18 mouse cellular contexts compared by ENCODE assay signal in genomic region chr19:41514836-41515235, GRCm38 (mm10). TPM values are rescaled to one million over a fixed set of nuclear protein-coding genes. Genes with fewer than 3 reads are reported as not detected.
DNase-seq lines count a peak whose midpoint lies in the region; ATAC-seq and TF ChIP-seq lines count a peak whose summit lies in the region.
"Had no signal": no experiment of that assay in that cellular context is flagged by ENCODE, and none has a peak within 500 bp of the region (broad histone marks: within the 10 kb centered on the region; RNA-seq: fewer than 3 reads in every experiment).

No protein-coding gene starts in this region.

- H3K36me3 ChIP-seq in forebrain, postnatal 0 days (ENCODE audit: insufficient read depth) = no peaks in the 10 kb centered on the region
- H3K36me3 ChIP-seq: embryonic facial prominence, embryonic 10.5 days; liver, embryonic 15.5 days had no signal

- ATAC-seq in forebrain, postnatal 0 days = no peak
- ATAC-seq: forebrain, embryonic 14.5 days had no signal

- no peaks in the 10 kb centered on the region for H3K4me1 ChIP-seq in forebrain, postnatal 0 days (ENCODE audit: insufficient read depth)
- H3K4me1 ChIP-seq: embryonic facial prominence, embryonic 10.5 days had no signal

- H3K27ac ChIP-seq in forebrain, postnatal 0 days (ENCODE audit: low read depth, low read length) = no peak overlapping the region
- H3K27ac ChIP-seq: embryonic facial prominence, embryonic 10.5 days; hindbrain, embryonic 14.5 days; kidney, postnatal 0 days; liver, embryonic 15.5 days had no signal

- no peak overlapping the region for H3K4me3 ChIP-seq in forebrain, postnatal 0 days (ENCODE audit: low read depth, low read length)
- H3K4me3 ChIP-seq: embryonic facial prominence, embryonic 10.5 days; erythroblast, embryonic 14.5 days; liver, embryonic 15.5 days had no signal

- TF ChIP-seq CTCF in forebrain, postnatal 0 days (IDR thresholded peaks at IDR 0.05; ENCODE audit: low read depth) = no peak

- DNase-seq in cerebellum, adult 11-12 months = peak; percentile 23
- no peak for DNase-seq in cerebellum, postnatal 4 days (ENCODE audit: low spot score in 2 of 2)
- peak; percentile 9 to 20 for DNase-seq in heart, adult 9 months (ENCODE audit: low spot score in 2 of 2)
- DNase-seq in heart, postnatal 36 days = no peak
- DNase-seq in brain, adult 2 months (ENCODE audit: low read depth, low spot score) = peak; percentile 67
- peak; percentile 6 to 45 for DNase-seq in cerebellum, postnatal 14 days
- no peak for DNase-seq in ovary, adult 18-20 months (ENCODE audit: low spot score)
- no peak for DNase-seq in forebrain, postnatal 0 days
- DNase-seq: kidney, adult 11 months; left cerebral cortex, postnatal 4 days; lung, postnatal 14 days; thymus, postnatal 36 days had no signal

- WGBS in forebrain, postnatal 0 days = 89% methylated on average over 1 of the region's 1 CpGs

- H3K27me3 ChIP-seq in forebrain, postnatal 0 days (ENCODE audit: insufficient read depth, low read length) = no peaks in the 10 kb centered on the region
- H3K27me3 ChIP-seq: liver, embryonic 15.5 days had no signal

- intact Hi-C loops in heart, postnatal 36 days (cut with DNase I) = no loop called here

- no peaks in the 10 kb centered on the region for H3K9me3 ChIP-seq in forebrain, postnatal 0 days (ENCODE audit: low read length)
- H3K9me3 ChIP-seq: embryonic facial prominence, embryonic 10.5 days; liver, embryonic 15.5 days had no signal

- H3K9ac ChIP-seq in forebrain, postnatal 0 days = no peak overlapping the region
- H3K9ac ChIP-seq: hindbrain, embryonic 14.5 days; liver, embryonic 15.5 days had no signal

- no peak overlapping the region for H3K4me2 ChIP-seq in forebrain, postnatal 0 days (ENCODE audit: low read depth)
- H3K4me2 ChIP-seq: hindbrain, embryonic 14.5 days; liver, embryonic 15.5 days had no signal

RNA-seq across cellular contexts. Expression of gene Lcor, which starts 32.4 kb away (rescaled TPM):
- total RNA-seq in heart, postnatal 36 days (2021) = 10 to 100 TPM; 11.4 to 11.7 TPM
- total RNA-seq in forebrain, postnatal 0 days (2014; rRNA removed) = 16.6 and 21.7 TPM in 2 replicates
- 7.5 and 12.2 TPM in 2 replicates for polyA plus RNA-seq in forebrain, postnatal 0 days (2015; fragmentation: Nextera tagmentation; extraction: Ambion mirVana)

Comparison
In these comparisons a context has a peak if more than half of its experiments do, and no peak if none do; other contexts are left out.
1. DNase-seq: peak in cerebellum, adult 11-12 months (single experiment), heart, adult 9 months (2 of 2), brain, adult 2 months (single experiment) and cerebellum, postnatal 14 days (2 of 2); none in cerebellum, postnatal 4 days (0 of 2), heart, postnatal 36 days (0 of 2), ovary, adult 18-20 months (single experiment) and forebrain, postnatal 0 days (single experiment).